7 mouse cellular contexts compared by ENCODE assay signal in the genomic region with DNA sequence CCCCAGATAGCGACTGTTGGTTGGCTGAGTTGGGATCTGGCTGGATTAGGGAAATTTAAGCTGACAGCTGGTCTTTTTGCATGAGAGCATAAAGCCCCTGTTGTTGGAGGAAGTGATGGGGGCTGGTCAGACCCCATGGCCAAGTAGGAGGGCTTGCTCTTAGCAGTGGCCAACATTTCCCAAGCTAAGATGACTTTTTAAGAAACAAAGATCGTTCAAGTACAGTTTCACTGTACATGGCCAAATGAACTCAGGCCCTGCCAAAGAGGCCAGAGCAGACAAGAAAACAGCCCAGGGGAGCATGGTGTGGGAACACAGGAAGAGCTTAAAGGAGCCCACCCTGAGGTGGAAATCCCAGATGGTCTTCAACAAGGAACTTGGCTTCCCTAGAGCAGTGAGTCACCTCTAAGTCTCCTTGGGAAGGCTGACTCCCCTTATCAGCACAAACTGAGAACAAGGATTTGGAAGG.
DNase-seq lines count a peak whose midpoint lies in the region.

No protein-coding gene starts in this region.

- DNase-seq in left cerebral cortex, postnatal 4 days: peak; percentile 82
- no peak for DNase-seq in left cerebral cortex, adult 18-20 months (ENCODE audit: low spot score in 2 of 2)
- DNase-seq in gastrocnemius, postnatal 14 days: peak; percentile 58
- DNase-seq in heart, postnatal 10 days: peak; percentile 79
- DNase-seq in retina, postnatal 1 day: peak; percentile 96
- no peak for DNase-seq in thymus, adult 18-20 months
- DNase-seq in left cerebral cortex, postnatal 36 days (ENCODE audit: low spot score in 2 of 2): no peak

- intact Hi-C loops in left cerebral cortex, postnatal 4 days (cut with DNase I): no loop called here
- intact Hi-C loops in gastrocnemius, postnatal 14 days (cut with DNase I; ENCODE audit: low total_unique reads): no loop called here
- intact Hi-C loops in heart, postnatal 10 days (cut with DNase I): no loop called here
- intact Hi-C loops in left cerebral cortex, postnatal 36 days (cut with DNase I): no loop called here

Comparison
In these comparisons a context has a peak if more than half of its experiments do, and no peak if none do; other contexts are left out.
1. DNase-seq: peak in left cerebral cortex, postnatal 4 days (single experiment), gastrocnemius, postnatal 14 days (single experiment), heart, postnatal 10 days (2 of 2) and retina, postnatal 1 day (single experiment); none in left cerebral cortex, adult 18-20 months (0 of 2), thymus, adult 18-20 months (0 of 2) and left cerebral cortex, postnatal 36 days (0 of 2).